Mouse (Mus musculus) MEL (cell line): ENCODE results near the gene Nudt14.

ENCODE experiments used
- CTCF ChIP-seq, 3 experiments: IDR thresholded peaks in 2 of 3; conservative IDR thresholded peaks in 1 of 3; 2 replicates each; pipeline ENCODE4 v1.5.1; 2011 to 2012; ENCODE audit warnings: low read length in 3 of 3, low read depth in 2 of 3, mild to moderate bottlenecking in 2 of 3, improper control_type of control experiment in 1 of 3, inconsistent platforms in 1 of 3, mixed read lengths in 1 of 3, moderate library complexity in 1 of 3; ENCODE audit not compliant: control insufficient read depth in 1 of 3, insufficient read depth in 1 of 3, poor library complexity in 1 of 3, severe bottlenecking in 1 of 3
- ELF1 ChIP-seq: IDR thresholded peaks from 2 replicates; pipeline ENCODE4 v1.6.1; 2014; ENCODE audit warnings: low read depth, mild to moderate bottlenecking, inconsistent platforms, low read length, improper control_type of control experiment, moderate library complexity
- ETS1 ChIP-seq: IDR thresholded peaks from 2 replicates; pipeline ENCODE4 v1.6.1; 2012; ENCODE audit warnings: low read depth, mild to moderate bottlenecking, inconsistent platforms, low read length, improper control_type of control experiment, moderate library complexity
- GABPA ChIP-seq: IDR thresholded peaks from 2 replicates; pipeline ENCODE4 v1.6.1; 2012; ENCODE audit warnings: low read depth, mild to moderate bottlenecking, inconsistent platforms, low read length, improper control_type of control experiment, moderate library complexity
- GATA1 ChIP-seq: IDR thresholded peaks from 2 replicates; pipeline ENCODE4 v1.6.1; 2011; ENCODE audit warnings: low read depth, low read length, improper control_type of control experiment
- JUND ChIP-seq: IDR thresholded peaks from 2 replicates; pipeline ENCODE4 v1.6.1; 2011; ENCODE audit warnings: low read depth, mild to moderate bottlenecking, improper control_type of control experiment, low read length
- MAX ChIP-seq: IDR thresholded peaks from 2 replicates; pipeline ENCODE4 v1.6.1; 2011; ENCODE audit warnings: low read length, improper control_type of control experiment
- POLR2A ChIP-seq, 2 experiments: IDR thresholded peaks; 2 replicates each; pipeline ENCODE4 v1.6.1; 2011 to 2012; ENCODE audit warnings: low read length in 2 of 2, mild to moderate bottlenecking in 2 of 2, control low read depth in 1 of 2, improper control_type of control experiment in 1 of 2, low read depth in 1 of 2, moderate library complexity in 1 of 2; ENCODE audit not compliant: control insufficient read depth in 1 of 2, insufficient read depth in 1 of 2, poor library complexity in 1 of 2
- SIN3A ChIP-seq: IDR thresholded peaks from 2 replicates; pipeline ENCODE4 v1.6.1; 2012; ENCODE audit warnings: low read length, improper control_type of control experiment, inconsistent platforms
- TAL1 ChIP-seq: IDR thresholded peaks from 2 replicates; pipeline ENCODE4 v1.6.1; 2012; ENCODE audit warnings: mild to moderate bottlenecking, inconsistent platforms, low read length, moderate library complexity, mixed read lengths
- TBP ChIP-seq: IDR thresholded peaks from 2 replicates; pipeline ENCODE4 v1.8.0; 2011; ENCODE audit warnings: low read depth, low read length, improper control_type of control experiment
- USF2 ChIP-seq, 2 experiments: IDR thresholded peaks; 2 replicates each; pipeline ENCODE4 v1.6.1; 2011 to 2012; ENCODE audit warnings: improper control_type of control experiment in 2 of 2, low read length in 2 of 2, borderline replicate concordance in 1 of 2, inconsistent platforms in 1 of 2, low read depth in 1 of 2, mild to moderate bottlenecking in 1 of 2; ENCODE audit not compliant: insufficient read depth in 1 of 2
- ZC3H11A ChIP-seq: IDR thresholded peaks from 2 replicates; pipeline ENCODE4 v1.6.1; 2012; ENCODE audit warnings: low read depth, mild to moderate bottlenecking, inconsistent platforms, low read length, improper control_type of control experiment

DNA sequence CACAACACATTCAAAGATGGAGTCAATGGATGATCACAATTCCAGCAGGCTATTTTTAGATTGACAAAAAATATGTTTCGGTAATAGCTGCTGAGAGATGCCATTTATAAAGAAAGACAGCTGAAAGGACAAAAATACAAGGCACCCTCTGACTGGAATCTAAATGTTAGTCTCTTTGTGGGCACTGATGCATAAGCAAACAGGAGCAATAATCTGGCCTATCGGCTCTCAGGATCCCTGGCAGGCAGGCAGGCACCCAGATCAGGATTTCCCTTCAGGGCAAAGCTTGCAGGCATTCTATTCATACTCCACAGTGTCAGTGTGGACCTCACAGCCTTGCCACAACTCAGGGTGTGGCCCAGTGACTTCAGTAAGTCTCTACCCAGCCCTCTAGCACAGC is 40.1 kb upstream of the Nudt14 start:
- TF ChIP-seq CTCF (IDR thresholded peaks at IDR 0.05 in 2 of 3, conservative IDR thresholded peaks at IDR 0.05 in 1 of 3; ENCODE audit: control insufficient read depth in 1 of 3, insufficient read depth in 1 of 3, low read depth in 2 of 3, low read length in 3 of 3, poor library complexity in 1 of 3, severe bottlenecking in 1 of 3) (no peak), ZC3H11A (no peak), JUND (no peak), POLR2A (IDR thresholded peaks at IDR 0.05; ENCODE audit: control insufficient read depth in 1 of 2, insufficient read depth in 1 of 2, low read depth in 1 of 2, low read length in 2 of 2, poor library complexity in 1 of 2) (no peak), GABPA (no peak), USF2 (IDR thresholded peaks at IDR 0.05; ENCODE audit: borderline replicate concordance in 1 of 2, insufficient read depth in 1 of 2, low read depth in 1 of 2, low read length in 2 of 2) (no peak), SIN3A (no peak), GATA1 (no peak), MAX (no peak), ELF1 (no peak), TBP (no peak), ETS1 (no peak), TAL1 (no peak)
